Mouse (Mus musculus) embryonic facial prominence, embryonic 12.5 days (tissue): ENCODE measurements around the gene Zfp362. TPM values are rescaled to one million over a fixed set of nuclear protein-coding genes. Genes with fewer than 3 reads are reported as not detected.

ENCODE experiments used
- ATAC-seq: fragments of 200-750 bp; cut with Nextera tagmentation; 2 replicates; pipeline ENCODE4 v1.8.0; 2017; ENCODE audit not compliant: insufficient number of reproducible peaks, insufficient read depth, low FRiP score, low TSS enrichment
- H3K27ac ChIP-seq: fragments of 300-500 bp; sonication (generic); 2 replicates; pipeline ENCODE4 v1.5.1; 2016; ENCODE audit warnings: mild to moderate bottlenecking
- H3K27me3 ChIP-seq: fragments of 300-500 bp; sonication (generic); 2 replicates; pipeline ENCODE4 v1.6.1; 2016; ENCODE audit warnings: mild to moderate bottlenecking, moderate library complexity
- H3K36me3 ChIP-seq: fragments of 300-500 bp; sonication (generic); 2 replicates; pipeline ENCODE4 v1.6.1; 2016; ENCODE audit warnings: mild to moderate bottlenecking
- H3K4me1 ChIP-seq: fragments of 300-500 bp; sonication (generic); 2 replicates; pipeline ENCODE4 v1.6.1; 2016
- H3K4me2 ChIP-seq: fragments of 300-500 bp; sonication (generic); replicated peaks from 2 replicates; pipeline ENCODE4 v1.6.1; 2016; ENCODE audit warnings: mild to moderate bottlenecking, moderate library complexity
- H3K4me3 ChIP-seq: fragments of 300-500 bp; sonication (generic); 2 replicates; pipeline ENCODE4 v1.5.1; 2016; ENCODE audit warnings: mild to moderate bottlenecking
- H3K9ac ChIP-seq: fragments of 300-500 bp; sonication (generic); 2 replicates; pipeline ENCODE4 v1.6.1; 2016; ENCODE audit warnings: mild to moderate bottlenecking, moderate library complexity
- H3K9me3 ChIP-seq: fragments of 300-500 bp; sonication (generic); 2 replicates; pipeline ENCODE4 v1.6.1; 2016; ENCODE audit warnings: mild to moderate bottlenecking, moderate library complexity
- WGBS: fragments of 180-500 bp; shearing (Covaris S2); methylation state at CpG from one replicate; pipeline ENCODE4 v1.1.7; 2016; 5-methylcytosine and 5-hydroxymethylcytosine counted together
- polyA plus RNA-seq: library from polyadenylated mRNA; unstranded; fragments of >200 nt; fragmentation: Nextera tagmentation; extraction: Ambion mirVana; gene quantifications from 2 replicates; pipeline ENCODE4 v1.2.1, GENCODE M21; 2016

Gene Zfp362
- polyA plus RNA-seq, 1 experiment from 2014 or later, result 52.3 TPM

- Histone ChIP-seq H3K4me1 (no peaks in the 10 kb centered on the region), H3K9me3 (no peaks in the 10 kb centered on the region), H3K4me3 (no peak overlapping the region), H3K4me2 (no peak overlapping the region), H3K9ac (no peak overlapping the region; the same call in 1 of the 2 replicates), H3K27ac (no peak overlapping the region), H3K36me3 (peaks cover 90% of the 10 kb centered on the region), H3K27me3 (no peaks in the 10 kb centered on the region)
- 46% methylated on average over 20 of the region's 20 CpGs for WGBS
- 0 out of 2 replicates have a peak, but pooled peaks have one; percentile 16 for ATAC-seq
These were observed 29.1 kb downstream of the Zfp362 start for GRCm38 (mm10) chr4:128776568-128777289.

- Histone ChIP-seq H3K27me3 (no peaks in the 10 kb centered on the region), H3K27ac (no peak overlapping the region), H3K9me3 (no peaks in the 10 kb centered on the region), H3K36me3 (peaks cover 75% of the 10 kb centered on the region), H3K4me2 (no peak overlapping the region), H3K9ac (no peak overlapping the region), H3K4me3 (no peak overlapping the region), H3K4me1 (no peaks in the 10 kb centered on the region)
- whole genome bisulfite sequencing, result 93% methylated on average over 9 of the region's 9 CpGs
- ATAC-seq, result no peak
These were observed 31.4 kb downstream of the Zfp362 start for GRCm38 (mm10) chr4:128774467-128774866.

- no peak for ATAC-seq
- H3K36me3 ChIP-seq, result peaks cover 69% of the 10 kb centered on the region
- 84% methylated on average over 11 of the region's 11 CpGs for WGBS
These were observed 32.0 kb downstream of the Zfp362 start for GRCm38 (mm10) chr4:128773820-128774219.

GRCm38 (mm10) chr4:128770698-128771097 lies 35.1 kb downstream of the Zfp362 start:
- no peak overlapping the region for H3K4me3 ChIP-seq
- no peak overlapping the region for H3K4me2 ChIP-seq
- no peak for ATAC-seq
- H3K9ac ChIP-seq, result no peak overlapping the region
- no peaks in the 10 kb centered on the region for H3K4me1 ChIP-seq
- 82% methylated on average over 5 of the region's 5 CpGs for WGBS
- H3K36me3 ChIP-seq, result peaks cover 39% of the 10 kb centered on the region
- H3K27ac ChIP-seq, result no peak overlapping the region
- no peaks in the 10 kb centered on the region for H3K27me3 ChIP-seq
- H3K9me3 ChIP-seq, result no peaks in the 10 kb centered on the region

More at GRCm38 (mm10) chr4:128773820-128774219, 32.0 kb downstream of the Zfp362 start:
- no peaks in the 10 kb centered on the region for H3K9me3 ChIP-seq
- H3K27me3 ChIP-seq, result no peaks in the 10 kb centered on the region
- H3K4me1 ChIP-seq, result no peaks in the 10 kb centered on the region
- H3K27ac ChIP-seq, result no peak overlapping the region
- H3K4me3 ChIP-seq, result no peak overlapping the region
- H3K9ac ChIP-seq, result no peak overlapping the region
- H3K4me2 ChIP-seq, result no peak overlapping the region

GRCm38 (mm10) chr4:128769569-128770355 lies 36.1 kb downstream of the Zfp362 start:
- Histone ChIP-seq H3K27ac (no peak overlapping the region), H3K9me3 (no peaks in the 10 kb centered on the region), H3K9ac (no peak overlapping the region), H3K36me3 (peaks cover 30% of the 10 kb centered on the region), H3K4me3 (no peak overlapping the region), H3K4me1 (no peaks in the 10 kb centered on the region), H3K4me2 (no peak overlapping the region), H3K27me3 (no peaks in the 10 kb centered on the region)
- WGBS, result 87% methylated on average over 13 of the region's 13 CpGs
- ATAC-seq, result no peak

GRCm38 (mm10) chr4:128768120-128768519 lies 37.7 kb downstream of the Zfp362 start:
- no peak overlapping the region for H3K9ac ChIP-seq
- H3K36me3 ChIP-seq, result peaks cover 15% of the 10 kb centered on the region
- H3K27ac ChIP-seq, result no peak overlapping the region
- no peaks in the 10 kb centered on the region; the same call in 1 of the 2 replicates for H3K9me3 ChIP-seq
- 75% methylated on average over 13 of the region's 13 CpGs for WGBS
- ATAC-seq, result no peak
- no peaks in the 10 kb centered on the region for H3K27me3 ChIP-seq
- no peak overlapping the region for H3K4me3 ChIP-seq
- H3K4me2 ChIP-seq, result no peak overlapping the region
- H3K4me1 ChIP-seq, result no peaks in the 10 kb centered on the region

GRCm38 (mm10) chr4:128766929-128767328 lies 38.9 kb downstream of the Zfp362 start:
- ATAC-seq, result no peak
- 94% methylated on average over 20 of the region's 20 CpGs for WGBS
- H3K27ac ChIP-seq, result no peak overlapping the region
- no peak overlapping the region for H3K4me3 ChIP-seq
- H3K36me3 ChIP-seq, result peaks cover 3% of the 10 kb centered on the region
- H3K4me2 ChIP-seq, result no peak overlapping the region
- H3K9ac ChIP-seq, result no peak overlapping the region
- H3K4me1 ChIP-seq, result no peaks in the 10 kb centered on the region
- H3K9me3 ChIP-seq, result no peaks in the 10 kb centered on the region; the same call in 1 of the 2 replicates
- H3K27me3 ChIP-seq, result no peaks in the 10 kb centered on the region

- Histone ChIP-seq H3K4me2 (no peak overlapping the region), H3K9ac (no peak overlapping the region), H3K36me3 (no peaks in the 10 kb centered on the region), H3K27ac (no peak overlapping the region), H3K9me3 (no peaks in the 10 kb centered on the region; the same call in 1 of the 2 replicates), H3K4me1 (no peaks in the 10 kb centered on the region), H3K4me3 (no peak overlapping the region), H3K27me3 (no peaks in the 10 kb centered on the region)
- 92% methylated on average over 6 of the region's 6 CpGs for WGBS
- ATAC-seq, result no peak
These were observed 45.8 kb downstream of the Zfp362 start for GRCm38 (mm10) chr4:128760029-128760428.

- H3K4me3 ChIP-seq, result no peak overlapping the region
- no peak overlapping the region for H3K27ac ChIP-seq
- H3K36me3 ChIP-seq, result no peaks in the 10 kb centered on the region
- WGBS, result 77% methylated on average over 5 of the region's 5 CpGs
- H3K4me2 ChIP-seq, result no peak overlapping the region
- no peaks in the 10 kb centered on the region for H3K4me1 ChIP-seq
- no peak overlapping the region for H3K9ac ChIP-seq
- no peaks in the 10 kb centered on the region for H3K27me3 ChIP-seq
- ATAC-seq, result no peak
- no peaks in the 10 kb centered on the region; the same call in 1 of the 2 replicates for H3K9me3 ChIP-seq
These were observed 46.6 kb downstream of the Zfp362 start for GRCm38 (mm10) chr4:128759214-128759613.

- H3K9ac ChIP-seq, result no peak overlapping the region
- peak overlapping the region; percentile 24; the same call in 1 of the 2 replicates for H3K27ac ChIP-seq
- no peaks in the 10 kb centered on the region for H3K27me3 ChIP-seq
- no peak overlapping the region for H3K4me3 ChIP-seq
- H3K4me1 ChIP-seq, result no peaks in the 10 kb centered on the region
- no peaks in the 10 kb centered on the region for H3K9me3 ChIP-seq
- 74% methylated on average over 7 of the region's 7 CpGs for WGBS
- H3K4me2 ChIP-seq, result no peak overlapping the region
- H3K36me3 ChIP-seq, result peaks cover 32% of the 10 kb centered on the region
- no peak; the same call in 1 of the 2 replicates for ATAC-seq
These were observed 49.9 kb downstream of the Zfp362 start for GRCm38 (mm10) chr4:128755900-128756299.

- Histone ChIP-seq H3K4me3 (no peak within 1 kb of the TSS), H3K4me1 (no peaks in the 10 kb centered on the region), H3K27me3 (no peaks in the 10 kb centered on the region), H3K27ac (peak within 1 kb of the TSS; percentile 24; the same call in 1 of the 2 replicates), H3K9me3 (no peaks in the 10 kb centered on the region), H3K4me2 (no peak within 1 kb of the TSS), H3K36me3 (peaks cover 41% of the 10 kb centered on the region), H3K9ac (no peak within 1 kb of the TSS)
- WGBS, result 78% methylated on average over 3 of the region's 3 CpGs
- no peak for ATAC-seq
These were observed 50.8 kb downstream of the Zfp362 start, which contains the start of gene A3galt2 for GRCm38 (mm10) chr4:128755064-128755463. Gene A3galt2, plus strand, starts transcription at chr4:128755364.

- no peaks in the 10 kb centered on the region for H3K9me3 ChIP-seq
- no peak for ATAC-seq
- H3K9ac ChIP-seq, result no peak overlapping the region
- H3K36me3 ChIP-seq, result peaks cover 55% of the 10 kb centered on the region
- no peak overlapping the region for H3K4me3 ChIP-seq
- no peaks in the 10 kb centered on the region for H3K27me3 ChIP-seq
- no peak overlapping the region for H3K27ac ChIP-seq
- H3K4me1 ChIP-seq, result no peaks in the 10 kb centered on the region
- H3K4me2 ChIP-seq, result no peak overlapping the region
- 94% methylated on average over 7 of the region's 7 CpGs for WGBS
These were observed 52.3 kb downstream of the Zfp362 start for GRCm38 (mm10) chr4:128753571-128753970.
